Mouse (Mus musculus): Measurements from ENCODE around the gene Tnfrsf26.

DNA sequence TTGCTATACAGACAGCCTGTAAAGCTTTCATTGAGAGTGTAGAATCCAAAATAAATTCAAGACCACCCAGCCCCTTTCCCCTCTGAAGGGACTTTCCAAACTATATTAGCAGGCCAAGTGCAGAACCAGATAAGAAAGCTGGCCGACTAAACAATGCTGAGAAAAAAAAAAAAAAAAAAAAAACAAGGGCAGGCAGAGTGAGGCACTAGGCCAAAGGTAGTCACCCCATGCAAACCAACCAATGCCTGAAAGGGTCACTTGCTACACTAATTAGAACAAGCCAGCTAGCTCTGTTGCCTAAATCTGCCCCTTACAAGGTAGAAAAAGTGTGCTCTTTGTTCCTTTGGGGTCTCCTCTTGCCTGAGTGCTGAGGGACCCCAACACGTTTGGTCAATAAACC lies 23.6 kb downstream of the Tnfrsf26 start:
- TF ChIP-seq CTCF (IDR thresholded peaks at IDR 0.05; ENCODE audit: extremely low read depth, insufficient read depth, low read length): no peak
- TF ChIP-seq POLR2A (IDR thresholded peaks at IDR 0.05; ENCODE audit: extremely low read depth, insufficient read depth, low read length): no peak
